Mouse (Mus musculus) brain, embryonic 14.5 days (tissue): ENCODE data around the gene Vstm2a.

ENCODE experiments used
- CTCF ChIP-seq: fragments of 200-500 bp; IDR thresholded peaks from 2 replicates; pipeline ENCODE4 v1.5.1; 2012; ENCODE audit warnings: inconsistent platforms, mild to moderate bottlenecking, moderate library complexity, borderline replicate concordance; ENCODE audit not compliant: insufficient read depth, insufficient read length; ENCODE audit errors: extremely low read depth
- POLR2A ChIP-seq: fragments of 200-500 bp; IDR thresholded peaks from 2 replicates; pipeline ENCODE4 v1.6.1; 2012; ENCODE audit warnings: mild to moderate bottlenecking, inconsistent platforms, borderline replicate concordance; ENCODE audit not compliant: poor library complexity, insufficient read depth, insufficient read length, severe bottlenecking; ENCODE audit errors: extremely low read depth

- TF ChIP-seq CTCF (no peak), POLR2A (no peak)
Measured at GRCm38 (mm10) chr11:16439548-16440251, 182.2 kb downstream of the Vstm2a start.
